Mouse (Mus musculus) midbrain, embryonic 12.5 days (tissue): ENCODE measurements around the gene Fam234b. TPM values are rescaled to one million over a fixed set of nuclear protein-coding genes. Genes with fewer than 3 reads are reported as not detected.

Experiments
- ATAC-seq: fragments of 200-750 bp; cut with Nextera tagmentation; 2 replicates; pipeline ENCODE4 v1.8.0; 2017; ENCODE audit warnings: low read depth, moderate TSS enrichment, moderate library complexity; ENCODE audit not compliant: low FRiP score
- H3K27ac ChIP-seq: fragments of 300-500 bp; sonication (generic); replicated peaks from 2 replicates; pipeline ENCODE4 v1.5.1; 2016; ENCODE audit warnings: mild to moderate bottlenecking
- H3K27me3 ChIP-seq: fragments of 300-500 bp; sonication (generic); 2 replicates; pipeline ENCODE4 v1.6.1; 2016; ENCODE audit warnings: mild to moderate bottlenecking
- H3K36me3 ChIP-seq: fragments of 300-500 bp; sonication (generic); 2 replicates; pipeline ENCODE4 v1.6.1; 2016
- H3K4me1 ChIP-seq: fragments of 300-500 bp; sonication (generic); 2 replicates; pipeline ENCODE4 v1.6.1; 2016
- H3K4me2 ChIP-seq: fragments of 300-500 bp; sonication (generic); replicated peaks from 2 replicates; pipeline ENCODE4 v1.6.1; 2016; ENCODE audit warnings: mild to moderate bottlenecking, moderate library complexity
- H3K4me3 ChIP-seq: fragments of 300-500 bp; sonication (generic); 2 replicates; pipeline ENCODE4 v1.5.1; 2016; ENCODE audit warnings: mild to moderate bottlenecking
- H3K9ac ChIP-seq: fragments of 300-500 bp; sonication (generic); replicated peaks from 2 replicates; pipeline ENCODE4 v1.6.1; 2016; ENCODE audit warnings: mild to moderate bottlenecking, moderate library complexity
- H3K9me3 ChIP-seq: fragments of 300-500 bp; sonication (generic); 2 replicates; pipeline ENCODE4 v1.6.1; 2016; ENCODE audit warnings: mild to moderate bottlenecking
- WGBS: fragments of 180-500 bp; shearing (Covaris S2); methylation state at CpG from one replicate; pipeline ENCODE4 v1.1.7; 2016; 5-methylcytosine and 5-hydroxymethylcytosine counted together
- polyA plus RNA-seq: library from polyadenylated mRNA; unstranded; fragments of >200 nt; fragmentation: Nextera tagmentation; extraction: Ambion mirVana; gene quantifications from 2 replicates; pipeline ENCODE4 v1.2.1, GENCODE M21; 2016

Gene Fam234b
- polyA plus RNA-seq, 1 experiment from 2014 or later, result 39.0 TPM

DNA sequence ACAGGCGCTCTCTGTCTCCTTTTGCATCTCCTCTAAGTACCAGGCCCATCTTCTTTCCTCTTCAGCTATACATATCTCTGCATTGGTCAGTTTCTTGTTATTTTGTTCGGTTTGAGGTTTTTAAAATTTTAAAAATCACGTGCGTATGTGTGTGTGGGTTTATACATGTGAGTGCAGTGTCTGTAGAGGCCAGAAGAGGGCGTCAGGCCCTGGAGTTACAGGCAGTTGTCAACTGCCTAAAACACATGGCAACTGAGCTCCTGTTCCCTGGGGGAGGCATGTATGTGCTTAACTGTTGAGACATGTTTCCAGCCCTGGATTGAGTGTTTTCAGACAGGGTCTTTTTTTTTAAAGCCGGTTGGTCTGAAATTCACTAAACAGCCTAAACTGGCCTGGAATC is 4.9 kb downstream of the Fam234b start:
- H3K27me3 ChIP-seq, result no peaks in the 10 kb centered on the region
- H3K27ac ChIP-seq, result no peak overlapping the region
- no peaks in the 10 kb centered on the region for H3K36me3 ChIP-seq
- H3K9me3 ChIP-seq, result 0 out of 2 replicates have a peak, but pooled peaks cover 2% of the 10 kb centered on the region
- H3K4me3 ChIP-seq, result no peak overlapping the region
- H3K9ac ChIP-seq, result no peak overlapping the region
- H3K4me1 ChIP-seq, result peaks cover 14% of the 10 kb centered on the region
- WGBS, result 89% methylated on average over 6 of the region's 6 CpGs
- H3K4me2 ChIP-seq, result no peak overlapping the region
- no peak for ATAC-seq

DNA sequence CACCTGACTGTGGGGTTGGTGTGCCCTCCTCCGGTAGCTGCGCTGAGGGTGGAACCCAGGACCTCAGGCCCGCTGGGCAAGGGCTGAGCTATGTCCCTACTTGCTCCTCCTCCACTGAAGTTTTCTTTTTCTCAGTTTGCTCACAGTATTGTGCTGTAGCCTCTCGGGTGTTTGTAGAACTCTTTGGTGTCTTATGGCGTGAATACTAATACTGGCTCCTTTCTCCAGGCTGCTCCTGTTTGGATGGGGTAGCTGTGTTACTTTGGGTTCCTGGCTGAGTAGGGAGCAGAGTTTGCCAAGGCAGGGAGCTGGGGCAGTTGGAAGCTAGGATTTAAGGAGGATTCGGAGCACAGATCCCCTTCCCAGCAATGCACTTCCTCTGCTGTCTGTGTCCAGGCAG is 6.0 kb downstream of the Fam234b start:
- Histone ChIP-seq H3K4me1 (peaks cover 7% of the 10 kb centered on the region; the same call in 1 of the 2 replicates), H3K27me3 (no peaks in the 10 kb centered on the region), H3K27ac (no peak overlapping the region), H3K9ac (no peak overlapping the region), H3K4me2 (no peak overlapping the region), H3K36me3 (no peaks in the 10 kb centered on the region), H3K9me3 (0 out of 2 replicates have a peak, but pooled peaks cover 2% of the 10 kb centered on the region), H3K4me3 (no peak overlapping the region)
- no peak for ATAC-seq
- WGBS, result 65% methylated on average over 6 of the region's 6 CpGs

DNA sequence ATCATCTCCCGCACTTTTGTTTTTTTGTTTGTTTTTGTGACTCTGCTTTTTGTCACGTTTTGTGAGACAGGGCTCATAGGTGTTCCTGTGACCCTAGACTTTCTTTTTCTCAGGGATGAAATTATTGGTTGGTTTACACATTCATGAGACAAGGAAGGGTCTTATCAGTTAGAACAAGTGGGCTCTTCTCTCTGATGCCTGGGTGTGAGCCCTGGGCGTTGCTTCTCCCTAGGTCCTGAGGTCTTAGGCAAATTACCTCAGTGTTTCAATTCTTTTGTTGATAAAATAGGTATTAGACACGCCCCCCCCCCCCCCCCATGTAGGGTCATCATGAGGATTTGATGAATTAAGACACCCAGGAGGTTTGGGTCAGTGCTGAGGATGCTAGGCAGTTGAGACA is 7.1 kb downstream of the Fam234b start:
- Histone ChIP-seq H3K4me1 (0 out of 2 replicates have a peak, but pooled peaks cover under 1% of the 10 kb centered on the region), H3K4me2 (no peak overlapping the region), H3K9me3 (0 out of 2 replicates have a peak, but pooled peaks cover 2% of the 10 kb centered on the region), H3K27ac (no peak overlapping the region), H3K9ac (no peak overlapping the region), H3K27me3 (no peaks in the 10 kb centered on the region), H3K4me3 (no peak overlapping the region), H3K36me3 (no peaks in the 10 kb centered on the region)
- WGBS, result 64% methylated on average over 4 of the region's 4 CpGs
- ATAC-seq, result no peak

DNA sequence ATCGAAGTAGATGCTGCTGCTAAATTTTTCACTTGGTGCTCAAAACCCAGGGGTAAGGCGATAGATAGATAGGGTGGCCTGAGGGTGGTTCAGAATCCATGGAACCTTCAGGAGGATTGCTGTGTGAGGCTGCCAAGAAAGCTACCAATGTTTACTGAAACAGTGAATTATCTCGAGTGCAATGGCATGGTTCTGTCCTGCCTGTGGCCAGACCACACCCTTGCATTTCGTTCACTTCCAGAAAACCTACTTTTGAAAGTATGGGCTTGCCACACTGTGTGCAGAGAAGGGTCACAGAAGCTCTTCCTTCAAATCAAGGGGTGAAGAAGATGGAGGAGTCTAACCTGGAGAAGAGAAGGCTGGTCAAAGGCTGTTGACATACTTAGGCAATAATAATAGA is 8.0 kb downstream of the Fam234b start:
- Histone ChIP-seq H3K4me1 (no peaks in the 10 kb centered on the region), H3K27me3 (no peaks in the 10 kb centered on the region), H3K36me3 (no peaks in the 10 kb centered on the region), H3K27ac (no peak overlapping the region), H3K4me2 (no peak overlapping the region), H3K9me3 (0 out of 2 replicates have a peak, but pooled peaks cover 2% of the 10 kb centered on the region), H3K4me3 (no peak overlapping the region), H3K9ac (no peak overlapping the region)
- WGBS, result 85% methylated on average over 4 of the region's 4 CpGs
- no peak for ATAC-seq

DNA sequence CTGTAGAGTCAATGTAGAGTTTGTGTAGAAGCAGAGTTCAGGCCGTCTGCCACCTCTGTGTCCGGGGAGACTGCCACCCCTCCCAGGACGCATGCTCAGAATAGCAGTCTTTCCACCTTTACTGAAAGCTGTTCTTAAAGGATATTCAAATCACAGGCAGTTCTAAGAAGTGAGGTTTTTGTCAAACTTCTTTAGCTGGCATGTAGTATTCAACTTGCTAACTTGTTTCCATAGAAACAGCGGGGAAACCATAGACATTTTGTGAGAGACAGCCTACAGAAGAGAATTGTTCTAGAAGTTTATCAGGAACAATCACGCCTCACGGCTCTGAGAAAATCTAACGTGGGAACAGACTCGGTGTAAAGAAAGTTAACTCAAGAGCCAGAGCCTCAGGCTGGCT is 9.1 kb downstream of the Fam234b start:
- no peak overlapping the region for H3K27ac ChIP-seq
- WGBS, result 41% methylated on average over 8 of the region's 8 CpGs
- no peak for ATAC-seq
- no peak overlapping the region for H3K9ac ChIP-seq
- no peak overlapping the region for H3K4me3 ChIP-seq
- 0 out of 2 replicates have a peak, but pooled peaks cover 2% of the 10 kb centered on the region for H3K9me3 ChIP-seq
- H3K36me3 ChIP-seq, result no peaks in the 10 kb centered on the region
- H3K27me3 ChIP-seq, result no peaks in the 10 kb centered on the region
- H3K4me2 ChIP-seq, result no peak overlapping the region
- no peaks in the 10 kb centered on the region for H3K4me1 ChIP-seq

DNA sequence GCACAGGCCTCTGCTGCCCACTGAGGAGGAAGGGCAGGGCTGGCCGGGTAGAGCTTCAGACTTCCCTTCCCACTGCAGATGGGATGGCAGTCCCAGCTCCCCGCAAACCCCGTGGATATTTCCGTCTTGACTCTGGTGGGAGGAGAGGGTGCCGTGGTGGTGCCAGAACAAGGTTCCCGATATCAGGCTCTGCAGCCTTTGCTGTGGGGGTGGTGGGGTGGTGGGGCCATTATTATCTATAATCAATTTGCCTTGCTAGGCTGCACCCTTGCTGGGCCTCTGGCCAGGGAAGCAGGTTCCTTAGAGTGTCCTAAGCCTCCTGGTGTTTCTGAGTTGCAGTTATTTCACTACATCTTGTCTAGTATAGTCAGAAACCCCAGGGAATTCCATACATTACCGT is 13.4 kb downstream of the Fam234b start:
- WGBS, result 85% methylated on average over 7 of the region's 7 CpGs
- no peak overlapping the region for H3K27ac ChIP-seq
- H3K9me3 ChIP-seq, result no peaks in the 10 kb centered on the region
- no peak overlapping the region for H3K9ac ChIP-seq
- no peak overlapping the region for H3K4me3 ChIP-seq
- H3K4me2 ChIP-seq, result no peak overlapping the region
- no peaks in the 10 kb centered on the region for H3K36me3 ChIP-seq
- no peaks in the 10 kb centered on the region for H3K27me3 ChIP-seq
- no peak for ATAC-seq
- no peaks in the 10 kb centered on the region for H3K4me1 ChIP-seq

DNA sequence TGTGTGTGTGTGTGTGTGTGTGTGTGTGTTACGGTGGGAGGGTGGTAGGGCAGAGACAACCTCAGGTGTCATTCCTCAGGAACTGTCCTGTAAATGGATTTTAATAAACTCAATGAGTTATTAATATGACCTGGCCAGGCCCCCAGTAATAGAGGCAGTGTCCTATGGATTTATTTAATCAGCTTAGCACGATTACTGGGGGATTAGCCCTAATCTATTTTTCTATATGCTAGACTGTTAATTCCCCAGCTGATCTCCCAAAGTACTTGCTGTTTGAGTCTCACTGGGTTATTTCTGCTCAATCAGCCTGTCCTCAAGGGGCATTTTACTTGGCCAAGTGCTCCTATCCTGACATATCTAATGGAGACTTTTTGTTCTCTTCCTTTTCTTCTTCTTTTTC is 14.9 kb downstream of the Fam234b start:
- WGBS, result 29% methylated on average over 1 of the region's 2 CpGs
- Histone ChIP-seq H3K27me3 (no peaks in the 10 kb centered on the region), H3K9ac (no peak overlapping the region), H3K4me3 (no peak overlapping the region), H3K9me3 (no peaks in the 10 kb centered on the region), H3K36me3 (peaks cover 4% of the 10 kb centered on the region; the same call in 1 of the 2 replicates), H3K4me2 (no peak overlapping the region), H3K27ac (no peak overlapping the region), H3K4me1 (no peaks in the 10 kb centered on the region)
- ATAC-seq, result no peak

DNA sequence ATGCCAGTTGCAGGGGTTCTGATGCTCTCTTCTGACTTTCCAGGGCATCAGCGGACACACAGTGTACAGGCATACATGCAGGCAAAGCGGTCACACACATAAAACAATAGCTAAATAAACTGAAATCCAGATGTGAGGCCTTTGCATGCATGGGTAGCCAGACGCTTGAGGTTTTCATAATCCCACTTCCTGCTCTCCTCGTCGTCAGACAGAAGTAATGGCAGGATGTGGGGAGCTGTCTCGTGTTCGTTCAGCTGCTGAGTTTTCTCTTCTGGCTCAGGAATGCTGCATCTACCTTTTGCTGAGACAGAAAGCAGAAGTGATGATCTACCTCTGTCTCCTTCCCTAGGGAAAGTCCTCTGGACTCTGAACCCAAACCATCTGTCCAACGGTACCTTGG is 20.6 kb downstream of the Fam234b start:
- no peak overlapping the region for H3K4me2 ChIP-seq
- no peak overlapping the region for H3K27ac ChIP-seq
- no peaks in the 10 kb centered on the region for H3K9me3 ChIP-seq
- no peaks in the 10 kb centered on the region for H3K27me3 ChIP-seq
- WGBS, result 83% methylated on average over 8 of the region's 8 CpGs
- no peak for ATAC-seq
- H3K4me1 ChIP-seq, result no peaks in the 10 kb centered on the region
- H3K36me3 ChIP-seq, result peaks cover 15% of the 10 kb centered on the region
- no peak overlapping the region for H3K4me3 ChIP-seq
- no peak overlapping the region for H3K9ac ChIP-seq

DNA sequence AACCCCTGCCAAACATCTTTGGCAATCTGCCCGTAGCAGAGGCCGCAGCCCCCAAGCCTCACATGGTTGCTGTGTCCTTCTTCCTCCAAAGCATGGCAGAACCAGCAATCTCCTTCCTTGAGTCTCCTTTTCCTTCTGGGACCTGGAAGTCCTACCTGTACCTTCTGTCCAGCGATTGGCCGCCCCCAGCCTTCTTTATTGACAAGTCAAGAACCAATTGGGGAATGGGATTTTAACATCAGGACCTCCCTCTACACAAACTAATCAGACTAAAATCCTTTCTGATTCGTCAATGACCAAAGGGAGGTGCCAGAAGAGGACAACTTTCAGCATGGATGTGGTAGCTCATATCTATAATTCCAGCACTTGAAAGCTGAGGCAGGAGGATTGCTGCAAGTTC is 22.1 kb downstream of the Fam234b start:
- 94% methylated on average over 5 of the region's 5 CpGs for WGBS
- H3K9ac ChIP-seq, result no peak overlapping the region
- H3K9me3 ChIP-seq, result no peaks in the 10 kb centered on the region
- ATAC-seq, result no peak
- H3K36me3 ChIP-seq, result peaks cover 15% of the 10 kb centered on the region
- no peak overlapping the region for H3K4me3 ChIP-seq
- peaks cover 8% of the 10 kb centered on the region for H3K4me1 ChIP-seq
- no peak overlapping the region for H3K27ac ChIP-seq
- no peaks in the 10 kb centered on the region for H3K27me3 ChIP-seq
- no peak overlapping the region for H3K4me2 ChIP-seq

DNA sequence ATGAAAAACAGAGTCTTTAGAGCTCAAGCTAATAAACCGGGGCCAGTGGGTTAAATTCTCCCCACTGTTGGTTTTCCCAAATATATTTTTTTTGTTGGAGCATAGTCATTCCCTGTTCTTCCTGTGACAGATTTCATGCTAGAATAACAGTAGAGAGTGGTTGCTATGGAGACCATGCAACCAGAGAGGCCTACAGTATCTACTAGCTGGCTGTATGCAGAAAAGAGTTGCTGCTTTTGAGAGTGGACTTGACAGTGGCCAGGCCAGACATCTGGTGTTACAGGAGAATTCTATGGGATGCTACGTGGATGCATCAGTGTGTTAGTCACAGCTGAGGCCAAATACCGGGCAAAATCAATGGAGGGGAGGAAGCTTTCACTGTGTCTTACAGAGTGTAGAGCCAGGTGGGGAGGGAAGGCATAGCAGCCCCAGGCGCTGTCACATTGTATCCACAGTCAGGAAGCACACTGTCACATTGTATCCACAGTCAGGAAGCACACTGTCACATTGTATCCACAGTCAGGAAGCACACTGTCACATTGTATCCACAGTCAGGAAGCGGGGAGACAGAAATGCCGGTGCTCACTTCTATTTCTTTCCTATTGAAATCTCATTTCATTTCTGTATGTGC is 26.1 kb downstream of the Fam234b start:
- Histone ChIP-seq H3K36me3 (peaks cover 22% of the 10 kb centered on the region), H3K9ac (no peak overlapping the region), H3K4me3 (no peak overlapping the region), H3K4me2 (no peak overlapping the region), H3K9me3 (no peaks in the 10 kb centered on the region), H3K4me1 (peaks cover 13% of the 10 kb centered on the region), H3K27me3 (no peaks in the 10 kb centered on the region), H3K27ac (0 out of 2 replicates have a peak overlapping the region, but pooled peaks have one; percentile 17)
- 66% methylated on average over 6 of the region's 6 CpGs for WGBS
- ATAC-seq, result 0 out of 2 replicates have a peak, but pooled peaks have one; percentile 14

DNA sequence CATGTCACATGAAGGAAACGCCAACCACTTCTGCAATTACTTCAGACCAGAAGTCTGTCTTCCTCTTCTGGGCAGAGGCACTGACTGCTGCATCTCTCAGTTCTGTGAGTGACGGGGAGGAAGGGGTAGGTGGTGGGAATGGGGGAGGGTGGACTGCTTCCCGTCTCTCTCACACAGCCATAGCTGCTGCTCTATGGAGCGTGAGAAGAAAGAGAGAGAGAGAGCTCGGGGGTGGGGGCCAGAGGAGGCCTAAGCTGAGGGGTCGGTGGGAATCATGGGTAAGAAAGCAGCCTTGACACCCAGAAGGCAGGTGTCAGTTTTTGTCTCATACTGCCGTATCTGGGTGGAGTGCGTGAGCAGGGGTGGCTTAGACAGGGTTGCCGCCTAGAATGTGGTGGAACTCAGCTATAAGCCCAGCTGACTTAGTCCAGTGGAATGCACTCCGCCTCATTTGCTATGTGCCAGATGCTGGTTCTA is 30.7 kb downstream of the Fam234b start:
- peak; percentile 55 for ATAC-seq
- H3K27ac ChIP-seq, result no peak overlapping the region
- no peak overlapping the region for H3K4me2 ChIP-seq
- peaks cover 12% of the 10 kb centered on the region for H3K4me1 ChIP-seq
- H3K27me3 ChIP-seq, result no peaks in the 10 kb centered on the region
- no peak overlapping the region for H3K9ac ChIP-seq
- WGBS, result 40% methylated on average over 10 of the region's 10 CpGs
- H3K9me3 ChIP-seq, result no peaks in the 10 kb centered on the region
- H3K36me3 ChIP-seq, result peaks cover 31% of the 10 kb centered on the region
- no peak overlapping the region for H3K4me3 ChIP-seq

DNA sequence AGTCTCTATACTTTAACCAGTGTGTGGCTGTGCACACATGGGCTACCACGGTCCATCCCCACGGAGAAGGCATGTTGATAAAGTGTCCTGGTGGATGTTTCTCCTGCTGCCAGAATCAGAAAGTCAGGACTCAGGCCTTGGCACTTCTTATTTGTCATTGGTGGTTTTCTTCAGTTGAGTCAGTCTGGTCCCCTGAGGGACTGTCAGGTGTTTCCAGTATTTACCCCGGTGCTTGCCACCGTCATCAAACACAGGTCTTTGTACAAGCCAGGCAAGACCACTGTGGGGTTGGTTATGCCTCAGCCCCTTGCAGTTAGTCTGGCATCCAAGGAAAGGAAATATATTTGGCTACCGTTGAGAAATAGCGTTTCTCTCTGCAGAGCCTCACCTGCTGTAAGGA is 32.8 kb downstream of the Fam234b start:
- Histone ChIP-seq H3K4me1 (peaks cover 6% of the 10 kb centered on the region; the same call in 1 of the 2 replicates), H3K27me3 (no peaks in the 10 kb centered on the region), H3K4me3 (no peak overlapping the region), H3K4me2 (no peak overlapping the region), H3K9ac (no peak overlapping the region), H3K36me3 (peaks cover 42% of the 10 kb centered on the region), H3K9me3 (no peaks in the 10 kb centered on the region), H3K27ac (no peak overlapping the region)
- no peak for ATAC-seq
- 95% methylated on average over 6 of the region's 6 CpGs for WGBS
